Mouse (Mus musculus): ENCODE results near the gene Akap13. TPM values are rescaled to one million over a fixed set of nuclear protein-coding genes. Genes with fewer than 3 reads are reported as not detected.
A peak's percentile ranks its signal among the peaks of the same experiment; 100 is the strongest.

Akap13 gene
- polyA plus RNA-seq, 1 experiment from 2014 or later, result 48.5 TPM

- Histone ChIP-seq H3K4me1 (peaks cover 48% of the 10 kb centered on the region), H3K4me2 (replicated peaks) (peak overlapping the region; percentile 45), H3K9me3 (no peaks in the 10 kb centered on the region), H3K27ac (peak overlapping the region; percentile 87), H3K27me3 (no peaks in the 10 kb centered on the region), H3K4me3 (peak overlapping the region; percentile 29), H3K36me3 (no peaks in the 10 kb centered on the region), H3K9ac (peak overlapping the region; percentile 48)
- no peak for ATAC-seq (ENCODE audit: insufficient number of reproducible peaks, insufficient read depth, low FRiP score, low TSS enrichment)
- 32% methylated on average over 16 of the region's 16 CpGs for WGBS
These were observed 187.7 kb downstream of the Akap13 start for GRCm38 (mm10) chr7:75642846-75643563.

- H3K4me3 ChIP-seq, result peak overlapping the region; percentile 29
- H3K4me1 ChIP-seq, result peaks cover 48% of the 10 kb centered on the region
- 43% methylated on average over 4 of the region's 4 CpGs for WGBS
These were observed 188.7 kb downstream of the Akap13 start for GRCm38 (mm10) chr7:75643986-75644385.

GRCm38 (mm10) chr7:75644585-75644984, 189.3 kb downstream of the Akap13 start:
- no peaks in the 10 kb centered on the region for H3K9me3 ChIP-seq
- no peak overlapping the region for H3K27ac ChIP-seq
- no peaks in the 10 kb centered on the region for H3K36me3 ChIP-seq
- ATAC-seq (ENCODE audit: insufficient number of reproducible peaks, insufficient read depth, low FRiP score, low TSS enrichment), result no peak
- H3K27me3 ChIP-seq, result no peaks in the 10 kb centered on the region
- peak overlapping the region; percentile 17; the same call in 1 of the 2 replicates for H3K4me3 ChIP-seq
- H3K9ac ChIP-seq, result no peak overlapping the region
- H3K4me2 ChIP-seq (replicated peaks), result peak overlapping the region; percentile 45
- H3K4me1 ChIP-seq, result peaks cover 48% of the 10 kb centered on the region
- WGBS, result 71% methylated on average over 2 of the region's 2 CpGs

More at GRCm38 (mm10) chr7:75643986-75644385, 188.7 kb downstream of the Akap13 start:
- H3K4me2 ChIP-seq (replicated peaks), result peak overlapping the region; percentile 45
- H3K9me3 ChIP-seq, result no peaks in the 10 kb centered on the region
- no peaks in the 10 kb centered on the region for H3K27me3 ChIP-seq
- peak overlapping the region; percentile 48 for H3K9ac ChIP-seq
- H3K36me3 ChIP-seq, result no peaks in the 10 kb centered on the region
- peak overlapping the region; percentile 87 for H3K27ac ChIP-seq
- ATAC-seq (ENCODE audit: insufficient number of reproducible peaks, insufficient read depth, low FRiP score, low TSS enrichment), result no peak

- ATAC-seq (ENCODE audit: insufficient number of reproducible peaks, insufficient read depth, low FRiP score, low TSS enrichment), result no peak
- peaks cover 48% of the 10 kb centered on the region for H3K4me1 ChIP-seq
- H3K4me2 ChIP-seq (replicated peaks), result peak overlapping the region; percentile 45
- no peaks in the 10 kb centered on the region for H3K36me3 ChIP-seq
- H3K4me3 ChIP-seq, result no peak overlapping the region
- no peak overlapping the region for H3K9ac ChIP-seq
- no peaks in the 10 kb centered on the region for H3K9me3 ChIP-seq
- H3K27me3 ChIP-seq, result no peaks in the 10 kb centered on the region
- H3K27ac ChIP-seq, result no peak overlapping the region
- WGBS, result 73% methylated on average over 5 of the region's 5 CpGs
These were observed 190.0 kb downstream of the Akap13 start for GRCm38 (mm10) chr7:75645156-75645933.

GRCm38 (mm10) chr7:75648051-75648450, 192.7 kb downstream of the Akap13 start:
- Histone ChIP-seq H3K4me1 (peaks cover 30% of the 10 kb centered on the region), H3K4me3 (no peak overlapping the region), H3K36me3 (no peaks in the 10 kb centered on the region), H3K4me2 (replicated peaks) (no peak overlapping the region), H3K27me3 (no peaks in the 10 kb centered on the region), H3K27ac (no peak overlapping the region), H3K9ac (no peak overlapping the region), H3K9me3 (no peaks in the 10 kb centered on the region)
- no peak for ATAC-seq (ENCODE audit: insufficient number of reproducible peaks, insufficient read depth, low FRiP score, low TSS enrichment)
- 88% methylated on average over 3 of the region's 3 CpGs for WGBS

GRCm38 (mm10) chr7:75648961-75649360, 193.6 kb downstream of the Akap13 start:
- Histone ChIP-seq H3K4me3 (no peak overlapping the region), H3K4me2 (replicated peaks) (no peak overlapping the region), H3K9me3 (no peaks in the 10 kb centered on the region), H3K9ac (no peak overlapping the region), H3K27me3 (no peaks in the 10 kb centered on the region), H3K36me3 (no peaks in the 10 kb centered on the region), H3K27ac (no peak overlapping the region), H3K4me1 (peaks cover 22% of the 10 kb centered on the region)
- ATAC-seq (ENCODE audit: insufficient number of reproducible peaks, insufficient read depth, low FRiP score, low TSS enrichment), result no peak
- 53% methylated on average over 4 of the region's 4 CpGs for WGBS

- 34% methylated on average over 1 of the region's 1 CpGs for WGBS
- Histone ChIP-seq H3K9ac (no peak overlapping the region), H3K27ac (no peak overlapping the region; the same call in 1 of the 2 replicates), H3K27me3 (no peaks in the 10 kb centered on the region), H3K4me3 (no peak overlapping the region), H3K4me1 (peaks cover 13% of the 10 kb centered on the region), H3K36me3 (no peaks in the 10 kb centered on the region), H3K4me2 (replicated peaks) (no peak overlapping the region), H3K9me3 (no peaks in the 10 kb centered on the region)
- ATAC-seq (ENCODE audit: insufficient number of reproducible peaks, insufficient read depth, low FRiP score, low TSS enrichment), result no peak
These were observed 194.6 kb downstream of the Akap13 start for GRCm38 (mm10) chr7:75649966-75650365.

- H3K9me3 ChIP-seq, result no peaks in the 10 kb centered on the region
- 72% methylated on average over 3 of the region's 3 CpGs for WGBS
- peaks cover 13% of the 10 kb centered on the region for H3K4me1 ChIP-seq
- H3K9ac ChIP-seq, result no peak overlapping the region
- no peaks in the 10 kb centered on the region for H3K27me3 ChIP-seq
- no peak overlapping the region for H3K27ac ChIP-seq
- H3K36me3 ChIP-seq, result no peaks in the 10 kb centered on the region
- no peak overlapping the region for H3K4me3 ChIP-seq
- ATAC-seq (ENCODE audit: insufficient number of reproducible peaks, insufficient read depth, low FRiP score, low TSS enrichment), result no peak
- no peak overlapping the region for H3K4me2 ChIP-seq (replicated peaks)
These were observed 198.5 kb downstream of the Akap13 start for GRCm38 (mm10) chr7:75653684-75654317.

- no peak for ATAC-seq (ENCODE audit: insufficient number of reproducible peaks, insufficient read depth, low FRiP score, low TSS enrichment)
- WGBS, result 82% methylated on average over 11 of the region's 11 CpGs
- Histone ChIP-seq H3K9ac (no peak overlapping the region), H3K27me3 (no peaks in the 10 kb centered on the region), H3K36me3 (no peaks in the 10 kb centered on the region), H3K4me3 (no peak overlapping the region), H3K4me2 (replicated peaks) (no peak overlapping the region), H3K27ac (no peak overlapping the region), H3K9me3 (no peaks in the 10 kb centered on the region), H3K4me1 (peaks cover 6% of the 10 kb centered on the region; the same call in 1 of the 2 replicates)
These were observed 200.1 kb downstream of the Akap13 start for GRCm38 (mm10) chr7:75655180-75656074.

GRCm38 (mm10) chr7:75656297-75656852, 201.0 kb downstream of the Akap13 start:
- Histone ChIP-seq H3K4me1 (peaks cover 3% of the 10 kb centered on the region; the same call in 1 of the 2 replicates), H3K9ac (no peak overlapping the region), H3K36me3 (no peaks in the 10 kb centered on the region), H3K9me3 (no peaks in the 10 kb centered on the region), H3K4me3 (no peak overlapping the region), H3K27ac (no peak overlapping the region), H3K27me3 (no peaks in the 10 kb centered on the region), H3K4me2 (replicated peaks) (no peak overlapping the region)
- 89% methylated on average over 9 of the region's 9 CpGs for WGBS
- no peak for ATAC-seq (ENCODE audit: insufficient number of reproducible peaks, insufficient read depth, low FRiP score, low TSS enrichment)

GRCm38 (mm10) chr7:75656896-75657295, 201.6 kb downstream of the Akap13 start:
- Histone ChIP-seq H3K9me3 (no peaks in the 10 kb centered on the region), H3K9ac (no peak overlapping the region), H3K4me1 (peaks cover 3% of the 10 kb centered on the region; the same call in 1 of the 2 replicates), H3K27ac (no peak overlapping the region), H3K4me2 (replicated peaks) (no peak overlapping the region), H3K36me3 (no peaks in the 10 kb centered on the region), H3K4me3 (no peak overlapping the region), H3K27me3 (no peaks in the 10 kb centered on the region)
- ATAC-seq (ENCODE audit: insufficient number of reproducible peaks, insufficient read depth, low FRiP score, low TSS enrichment), result no peak
- 69% methylated on average over 1 of the region's 1 CpGs for WGBS

Measured in embryonic facial prominence, embryonic 12.5 days (tissue).